Mouse (Mus musculus) intestine, embryonic 14.5 days (tissue): ENCODE data around the gene Exoc6. TPM values are rescaled to one million over a fixed set of nuclear protein-coding genes. Genes with fewer than 3 reads are reported as not detected.

Experiments
- ATAC-seq: fragments of 200-750 bp; cut with Nextera tagmentation; replicated peaks from 2 replicates; pipeline ENCODE4 v1.8.0; 2017; ENCODE audit warnings: low read depth, moderate number of reproducible peaks, moderate TSS enrichment, moderate library complexity; ENCODE audit not compliant: low FRiP score, low TSS enrichment
- DNase-seq: peaks from one replicate; pipeline ENCODE4 v3.0.0-alpha.2; 2018; ENCODE audit warnings: low spot score
- H3K27ac ChIP-seq: fragments of 300-500 bp; sonication (generic); 2 replicates; pipeline ENCODE4 v1.5.1; 2014; ENCODE audit warnings: low read depth, mild to moderate bottlenecking, control low read depth
- H3K27me3 ChIP-seq: fragments of 300-500 bp; sonication (generic); replicated peaks from 2 replicates; pipeline ENCODE4 v1.6.1; 2014; ENCODE audit warnings: low read length, control low read depth; ENCODE audit not compliant: control insufficient read depth, insufficient read depth
- H3K36me3 ChIP-seq: fragments of 300-500 bp; sonication (generic); 2 replicates; pipeline ENCODE4 v1.6.1; 2014; ENCODE audit warnings: low read length, control low read depth; ENCODE audit not compliant: control insufficient read depth, insufficient read depth
- H3K4me1 ChIP-seq: fragments of 300-500 bp; sonication (generic); replicated peaks from 2 replicates; pipeline ENCODE4 v1.6.1; 2014; ENCODE audit warnings: low read length, control low read depth, mixed read lengths; ENCODE audit not compliant: control insufficient read depth, insufficient read depth
- H3K4me2 ChIP-seq: fragments of 300-500 bp; sonication (generic); 2 replicates; pipeline ENCODE4 v1.6.1; 2014; ENCODE audit warnings: low read length
- H3K4me3 ChIP-seq: fragments of 300-500 bp; sonication (generic); 2 replicates; pipeline ENCODE4 v1.5.1; 2014; ENCODE audit warnings: low read depth, low read length, control low read depth, mixed read lengths
- H3K9ac ChIP-seq: fragments of 300-500 bp; sonication (generic); 2 replicates; pipeline ENCODE4 v1.6.1; 2014; ENCODE audit warnings: mild to moderate bottlenecking, low read length
- H3K9me3 ChIP-seq: fragments of 300-500 bp; sonication (generic); 2 replicates; pipeline ENCODE4 v1.6.1; 2016; ENCODE audit warnings: low read length, control low read depth; ENCODE audit not compliant: control insufficient read depth
- WGBS: fragments of 180-500 bp; shearing (Covaris S2); extraction: QIAGEN DNeasy Blood & Tissue Kit; methylation state at CpG from one replicate; pipeline ENCODE4 v1.1.7; 2014; 5-methylcytosine and 5-hydroxymethylcytosine counted together
- polyA plus RNA-seq: library from polyadenylated mRNA; unstranded; fragments of >200 nt; fragmentation: Nextera tagmentation; extraction: Ambion mirVana; gene quantifications from 2 replicates; pipeline ENCODE4 v1.2.1, GENCODE M21; 2014

Exoc6 gene
- polyA plus RNA-seq, 1 experiment from 2014 or later = 15.7 TPM

- Histone ChIP-seq H3K4me1 (no peaks in the 10 kb centered on the region), H3K9ac (no peak overlapping the region), H3K9me3 (no peaks in the 10 kb centered on the region), H3K27ac (no peak overlapping the region), H3K36me3 (no peaks in the 10 kb centered on the region), H3K4me3 (no peak overlapping the region), H3K4me2 (no peak overlapping the region), H3K27me3 (no peaks in the 10 kb centered on the region)
- DNase-seq (no peak), ATAC-seq (no peak)
- WGBS = 85% methylated on average over 4 of the region's 4 CpGs
Measured at GRCm38 (mm10) chr19:37615039-37615630, 64.9 kb downstream of the Exoc6 start.

DNA sequence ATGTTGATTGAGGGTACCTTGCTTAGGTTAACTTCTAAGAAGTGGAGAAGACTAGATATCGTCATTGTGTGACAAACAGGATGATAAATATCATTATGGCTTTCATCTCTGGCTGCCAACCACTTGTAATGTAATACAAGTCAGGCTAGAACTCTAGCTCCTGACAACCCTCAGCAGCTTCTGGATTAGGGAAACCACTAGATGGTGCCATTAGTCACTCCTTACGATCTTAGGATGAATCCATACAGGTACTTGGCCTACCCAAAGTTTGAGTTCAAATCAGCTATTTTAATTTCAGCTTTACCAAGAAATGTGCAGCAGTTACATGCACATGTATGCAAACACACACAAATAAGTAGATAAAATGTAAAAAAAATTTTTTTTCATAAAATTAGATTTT is 97.8 kb downstream of the Exoc6 start:
- no peak for ATAC-seq
- DNase-seq = no peak
- no peak overlapping the region for H3K4me3 ChIP-seq
- H3K4me1 ChIP-seq = 0 out of 2 replicates have a peak, but pooled peaks cover 2% of the 10 kb centered on the region
- 34% methylated on average over 2 of the region's 2 CpGs for WGBS
- H3K27me3 ChIP-seq = no peaks in the 10 kb centered on the region
- no peaks in the 10 kb centered on the region for H3K36me3 ChIP-seq
- no peak overlapping the region for H3K27ac ChIP-seq
- H3K9ac ChIP-seq = no peak overlapping the region
- no peak overlapping the region for H3K4me2 ChIP-seq
- H3K9me3 ChIP-seq = no peaks in the 10 kb centered on the region

DNA sequence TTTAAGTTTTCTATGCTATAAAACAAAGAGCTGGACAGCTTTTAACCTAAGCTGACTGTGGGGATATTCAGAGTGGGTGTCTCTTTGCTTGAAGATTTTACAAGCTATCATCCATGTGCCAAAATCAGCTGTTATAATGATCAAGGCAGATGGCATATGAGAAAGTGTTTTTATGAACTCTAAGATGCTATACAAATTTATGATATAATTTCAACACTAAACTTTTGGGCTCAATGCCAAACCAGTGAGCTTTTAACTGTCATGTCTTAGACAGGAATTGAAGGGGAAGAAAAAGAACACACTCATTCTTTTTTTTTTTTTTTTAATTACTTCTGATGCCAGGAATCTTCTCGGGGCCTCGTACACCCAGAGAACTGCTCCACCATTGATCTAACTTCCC is 100.3 kb downstream of the Exoc6 start:
- DNase-seq (no peak), ATAC-seq (no peak)
- Histone ChIP-seq H3K27ac (no peak overlapping the region), H3K27me3 (no peaks in the 10 kb centered on the region), H3K36me3 (no peaks in the 10 kb centered on the region), H3K9me3 (no peaks in the 10 kb centered on the region), H3K4me2 (no peak overlapping the region), H3K9ac (no peak overlapping the region), H3K4me3 (no peak overlapping the region), H3K4me1 (no peaks in the 10 kb centered on the region)
- 45% methylated on average over 2 of the region's 2 CpGs for WGBS

GRCm38 (mm10) chr19:37654012-37654411 is 103.8 kb downstream of the Exoc6 start:
- H3K4me2 ChIP-seq = no peak overlapping the region
- ATAC-seq (no peak), DNase-seq (no peak)
- H3K9me3 ChIP-seq = no peaks in the 10 kb centered on the region
- no peak overlapping the region for H3K4me3 ChIP-seq
- H3K36me3 ChIP-seq = no peaks in the 10 kb centered on the region
- H3K27me3 ChIP-seq = no peaks in the 10 kb centered on the region
- no peak overlapping the region for H3K27ac ChIP-seq
- WGBS = 53% methylated on average over 5 of the region's 5 CpGs
- no peaks in the 10 kb centered on the region for H3K4me1 ChIP-seq
- no peak overlapping the region for H3K9ac ChIP-seq

DNA sequence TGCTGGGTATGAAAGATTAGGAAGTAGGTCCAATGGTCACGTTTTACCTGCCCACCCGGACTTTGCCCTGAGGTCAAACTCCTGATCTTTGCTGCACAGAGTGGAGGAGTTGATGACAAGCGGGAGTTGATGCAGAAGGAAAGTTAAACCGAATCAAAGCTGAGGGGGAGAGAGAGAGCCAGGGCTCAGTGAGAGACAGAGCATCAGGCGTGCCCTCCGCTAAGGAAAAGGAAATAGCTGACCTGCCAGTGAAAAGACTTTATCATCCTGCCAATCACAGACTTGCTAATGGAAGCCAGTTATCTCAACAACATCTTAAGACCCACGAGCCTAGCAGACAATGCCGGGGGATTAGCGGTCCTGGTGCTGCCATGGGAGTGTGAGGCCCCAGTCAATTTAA is 106.2 kb downstream of the Exoc6 start:
- no peaks in the 10 kb centered on the region for H3K9me3 ChIP-seq
- no peak overlapping the region for H3K4me3 ChIP-seq
- H3K9ac ChIP-seq = no peak overlapping the region
- no peak overlapping the region for H3K4me2 ChIP-seq
- H3K4me1 ChIP-seq = no peaks in the 10 kb centered on the region
- DNase-seq = no peak
- H3K27ac ChIP-seq = no peak overlapping the region
- ATAC-seq = no peak
- H3K27me3 ChIP-seq = no peaks in the 10 kb centered on the region
- H3K36me3 ChIP-seq = no peaks in the 10 kb centered on the region
- WGBS = 13% methylated on average over 9 of the region's 9 CpGs

DNA sequence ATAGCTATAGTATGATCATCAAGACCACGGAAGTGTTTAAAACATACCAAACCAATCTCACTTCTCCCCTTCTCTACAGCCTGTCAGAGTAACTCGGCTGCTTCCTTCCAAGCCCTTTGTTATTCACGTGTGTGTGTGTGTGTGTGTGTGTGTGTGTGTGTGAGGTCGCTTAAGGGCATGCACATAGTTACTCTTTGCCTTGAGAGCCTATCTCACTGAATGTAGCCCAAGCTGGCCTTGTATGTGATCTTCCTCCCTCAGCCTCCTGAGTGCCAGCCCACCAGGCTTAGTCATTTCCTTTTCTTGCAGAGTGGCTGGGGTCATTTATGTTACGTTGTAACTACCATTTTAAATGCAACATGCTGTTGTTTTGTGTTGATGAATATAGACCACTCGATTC is 115.0 kb downstream of the Exoc6 start:
- Histone ChIP-seq H3K27me3 (no peaks in the 10 kb centered on the region), H3K4me3 (no peak overlapping the region), H3K27ac (no peak overlapping the region), H3K4me2 (no peak overlapping the region), H3K9me3 (no peaks in the 10 kb centered on the region), H3K36me3 (no peaks in the 10 kb centered on the region), H3K9ac (no peak overlapping the region), H3K4me1 (no peaks in the 10 kb centered on the region)
- DNase-seq = no peak
- 75% methylated on average over 6 of the region's 6 CpGs for WGBS
- no peak for ATAC-seq

GRCm38 (mm10) chr19:37667855-37668594 is 117.8 kb downstream of the Exoc6 start:
- Histone ChIP-seq H3K4me2 (no peak overlapping the region), H3K36me3 (no peaks in the 10 kb centered on the region), H3K4me3 (no peak overlapping the region), H3K4me1 (peaks cover 5% of the 10 kb centered on the region; the same call in 1 of the 2 replicates), H3K9me3 (no peaks in the 10 kb centered on the region), H3K27me3 (no peaks in the 10 kb centered on the region), H3K27ac (no peak overlapping the region), H3K9ac (no peak overlapping the region)
- 57% methylated on average over 13 of the region's 13 CpGs for whole genome bisulfite sequencing
- no peak for ATAC-seq
- peak; percentile 12 for DNase-seq

GRCm38 (mm10) chr19:37668657-37669056 is 118.4 kb downstream of the Exoc6 start:
- Histone ChIP-seq H3K27me3 (no peaks in the 10 kb centered on the region), H3K9me3 (no peaks in the 10 kb centered on the region), H3K4me3 (no peak overlapping the region), H3K27ac (no peak overlapping the region), H3K4me2 (no peak overlapping the region), H3K9ac (no peak overlapping the region), H3K36me3 (no peaks in the 10 kb centered on the region), H3K4me1 (peaks cover 5% of the 10 kb centered on the region; the same call in 1 of the 2 replicates)
- 89% methylated on average over 5 of the region's 5 CpGs for WGBS
- ATAC-seq = no peak
- DNase-seq = peak; percentile 16

DNA sequence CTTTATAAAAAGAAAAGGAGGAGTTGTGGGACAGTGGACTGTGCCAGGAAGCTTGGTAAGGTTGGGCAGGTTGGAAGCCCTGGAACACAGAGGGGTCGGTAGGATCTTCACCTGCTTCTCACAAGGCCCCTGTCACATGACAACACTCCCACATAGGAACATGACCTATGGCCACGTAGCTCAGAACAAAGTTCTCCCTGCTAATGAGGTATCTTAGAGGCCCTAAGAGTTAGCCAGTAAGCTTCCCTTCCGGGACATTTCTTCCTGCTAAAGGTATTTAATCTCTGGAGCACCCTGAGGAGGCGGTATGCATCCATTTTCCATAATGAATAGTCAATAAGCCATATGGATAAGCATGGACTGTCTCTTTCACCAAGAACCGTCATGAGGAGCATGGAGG is 119.3 kb downstream of the Exoc6 start:
- 89% methylated on average over 5 of the region's 5 CpGs for WGBS
- H3K9ac ChIP-seq = no peak overlapping the region

More for the DNA sequence above, 119.3 kb downstream of the Exoc6 start:
- Histone ChIP-seq H3K9me3 (no peaks in the 10 kb centered on the region), H3K27me3 (no peaks in the 10 kb centered on the region), H3K36me3 (no peaks in the 10 kb centered on the region), H3K27ac (no peak overlapping the region), H3K4me3 (no peak overlapping the region), H3K4me2 (no peak overlapping the region), H3K4me1 (peaks cover 5% of the 10 kb centered on the region; the same call in 1 of the 2 replicates)
- no peak for ATAC-seq
- DNase-seq = peak; percentile 34
